Mouse (Mus musculus) heart, postnatal 0 days (tissue): Measurements from ENCODE around the gene Tlr3.

Experiments used
- CTCF ChIP-seq: IDR thresholded peaks from 2 replicates; pipeline ENCODE4 v1.5.1; 2016; ENCODE audit warnings: antibody characterized with exemption, control low read depth, low read depth
- EP300 ChIP-seq: IDR thresholded peaks from 2 replicates; pipeline ENCODE4 v1.6.1; 2016; ENCODE audit warnings: antibody characterized with exemption, low read depth

GRCm38 (mm10) chr8:45380598-45380997 lies 30.3 kb downstream of the Tlr3 start:
- no peak for TF ChIP-seq EP300
- no peak for TF ChIP-seq CTCF
